Mouse (Mus musculus) lung, embryonic 16.5 days (tissue): ENCODE measurements around the gene Robo4. TPM values are rescaled to one million over a fixed set of nuclear protein-coding genes. Genes with fewer than 3 reads are reported as not detected.

Source experiments
- ATAC-seq: fragments of 200-750 bp; cut with Nextera tagmentation; 2 replicates; pipeline ENCODE4 v1.8.0; 2017; ENCODE audit warnings: low read depth, mild to moderate bottlenecking, moderate library complexity
- H3K27ac ChIP-seq: fragments of 300-500 bp; sonication (generic); 2 replicates; pipeline ENCODE4 v1.5.1; 2014; ENCODE audit warnings: mild to moderate bottlenecking, control low read depth, low read length
- H3K27me3 ChIP-seq: fragments of 300-500 bp; sonication (generic); 2 replicates; pipeline ENCODE4 v1.6.1; 2014; ENCODE audit warnings: low read depth, low read length, mixed read lengths; ENCODE audit not compliant: control insufficient read depth, insufficient read depth
- H3K36me3 ChIP-seq: fragments of 300-500 bp; sonication (generic); 2 replicates; pipeline ENCODE4 v1.6.1; 2014; ENCODE audit warnings: low read length; ENCODE audit not compliant: control insufficient read depth, insufficient read depth
- H3K4me1 ChIP-seq: fragments of 300-500 bp; sonication (generic); replicated peaks from 2 replicates; pipeline ENCODE4 v1.6.1; 2014; ENCODE audit warnings: low read length, mixed read lengths; ENCODE audit not compliant: control insufficient read depth, insufficient read depth
- H3K4me2 ChIP-seq: fragments of 300-500 bp; sonication (generic); 2 replicates; pipeline ENCODE4 v1.6.1; 2014; ENCODE audit warnings: low read depth, low read length, control low read depth
- H3K4me3 ChIP-seq: fragments of 300-500 bp; sonication (generic); 2 replicates; pipeline ENCODE4 v1.5.1; 2014; ENCODE audit warnings: mild to moderate bottlenecking, low read length, control low read depth
- H3K9ac ChIP-seq: fragments of 300-500 bp; sonication (generic); 2 replicates; pipeline ENCODE4 v1.6.1; 2014; ENCODE audit warnings: low read length, control low read depth
- H3K9me3 ChIP-seq: fragments of 300-500 bp; sonication (generic); 2 replicates; pipeline ENCODE4 v1.6.1; 2016; ENCODE audit warnings: low read length; ENCODE audit not compliant: control insufficient read depth
- WGBS: fragments of 180-500 bp; shearing (Covaris S2); extraction: QIAGEN DNeasy Blood & Tissue Kit; methylation state at CpG from one replicate; pipeline ENCODE4 v1.1.7; 2014; 5-methylcytosine and 5-hydroxymethylcytosine counted together
- polyA plus RNA-seq: library from polyadenylated mRNA; unstranded; fragments of >200 nt; fragmentation: Nextera tagmentation; extraction: Ambion mirVana; gene quantifications from 2 replicates; pipeline ENCODE4 v1.2.1, GENCODE M21; 2015

Robo4 gene
- polyA plus RNA-seq, 1 experiment from 2014 or later, result 24.7 TPM

DNA sequence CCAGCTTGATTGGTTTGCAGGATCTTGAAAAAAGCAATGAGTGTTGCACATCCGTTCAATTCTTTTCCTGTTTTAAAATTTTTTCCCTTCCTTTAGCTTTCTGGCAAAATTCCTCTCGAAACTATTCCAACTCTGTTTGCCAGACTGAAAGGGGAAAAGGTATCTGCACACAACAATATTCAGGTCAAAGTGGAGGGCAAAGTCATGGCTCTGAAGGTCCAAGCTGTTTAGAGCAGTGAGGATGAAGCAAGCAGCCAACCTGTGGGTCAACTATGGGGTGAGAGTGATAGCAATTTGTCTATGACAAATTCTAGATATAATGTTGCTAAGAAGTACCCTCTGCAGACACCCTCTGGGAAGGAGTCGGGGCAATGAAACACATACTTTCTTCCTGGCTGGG lies 13.0 kb downstream of the Robo4 start:
- no peaks in the 10 kb centered on the region for H3K27me3 ChIP-seq
- no peaks in the 10 kb centered on the region for H3K9me3 ChIP-seq
- WGBS, result 66% methylated on average over 3 of the region's 3 CpGs
- no peak overlapping the region for H3K9ac ChIP-seq
- no peak overlapping the region for H3K27ac ChIP-seq
- H3K4me2 ChIP-seq, result no peak overlapping the region
- no peaks in the 10 kb centered on the region for H3K36me3 ChIP-seq
- ATAC-seq, result no peak
- no peaks in the 10 kb centered on the region for H3K4me1 ChIP-seq
- H3K4me3 ChIP-seq, result no peak overlapping the region

DNA sequence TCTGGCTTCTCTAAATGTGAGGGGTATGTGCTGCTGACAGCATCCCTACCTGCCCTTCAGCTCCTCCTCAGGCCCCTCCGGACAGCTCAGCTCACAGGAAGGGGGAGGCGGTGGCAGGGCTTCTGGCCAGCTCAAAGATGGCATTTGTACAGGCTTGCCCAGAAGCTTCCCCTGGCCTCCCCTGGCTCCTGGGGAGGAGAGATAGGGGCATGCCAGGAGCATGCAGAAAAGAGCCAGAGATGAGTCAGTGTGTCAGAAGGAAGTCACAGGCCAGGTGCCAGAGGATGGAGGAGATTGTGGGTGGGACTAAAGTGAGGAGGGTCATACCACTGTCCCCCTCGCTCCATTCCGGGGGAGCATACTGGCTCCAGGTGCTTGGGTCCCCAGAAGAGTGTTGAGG lies 17.1 kb downstream of the Robo4 start:
- WGBS, result 79% methylated on average over 4 of the region's 4 CpGs
- no peak for ATAC-seq
- no peaks in the 10 kb centered on the region for H3K27me3 ChIP-seq

DNA sequence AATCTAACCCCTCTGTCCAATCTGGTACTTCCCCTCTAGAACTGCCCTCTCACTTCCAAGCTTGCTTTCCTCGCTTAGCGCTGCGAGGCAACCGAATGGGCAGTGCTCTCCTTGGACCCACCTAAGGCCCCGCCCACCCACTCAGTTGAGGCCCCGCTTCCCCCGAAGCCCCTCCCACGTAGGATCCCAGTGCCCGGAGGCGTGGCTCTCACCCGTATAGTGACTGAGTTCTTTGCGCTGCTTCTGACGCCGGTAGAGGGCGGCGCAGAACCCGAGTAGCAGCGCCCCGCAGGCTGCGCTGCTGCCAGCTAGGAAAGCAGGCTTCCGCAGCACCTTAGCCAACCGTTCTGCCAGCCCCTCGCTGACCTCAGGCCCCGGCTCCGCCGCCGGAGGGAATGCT lies 19.0 kb downstream of the Robo4 start:
- Histone ChIP-seq H3K27me3 (no peaks in the 10 kb centered on the region), H3K4me3 (peak overlapping the region; percentile 33), H3K27ac (no peak overlapping the region), H3K36me3 (no peaks in the 10 kb centered on the region), H3K9ac (peak overlapping the region; percentile 48; the same call in 1 of the 2 replicates), H3K4me1 (no peaks in the 10 kb centered on the region; the same call in 1 of the 2 replicates), H3K9me3 (no peaks in the 10 kb centered on the region), H3K4me2 (peak overlapping the region; percentile 54)
- ATAC-seq, result peak; percentile 94
- WGBS, result under 1% methylated on average over 27 of the region's 27 CpGs

More for the DNA sequence above, 17.1 kb downstream of the Robo4 start:
- H3K9me3 ChIP-seq, result no peaks in the 10 kb centered on the region
- H3K9ac ChIP-seq, result no peak overlapping the region
- H3K27ac ChIP-seq, result no peak overlapping the region
- no peak overlapping the region for H3K4me2 ChIP-seq
- H3K36me3 ChIP-seq, result no peaks in the 10 kb centered on the region
- H3K4me3 ChIP-seq, result no peak overlapping the region
- H3K4me1 ChIP-seq, result no peaks in the 10 kb centered on the region; the same call in 1 of the 2 replicates

- H3K9me3 ChIP-seq, result no peaks in the 10 kb centered on the region
- no peak overlapping the region for H3K9ac ChIP-seq
Observed at GRCm38 (mm10) chr9:37421239-37421638, 19.5 kb downstream of the Robo4 start.

GRCm38 (mm10) chr9:37429326-37429725 lies 27.6 kb downstream of the Robo4 start:
- no peaks in the 10 kb centered on the region for H3K9me3 ChIP-seq
- H3K27me3 ChIP-seq, result peaks cover 50% of the 10 kb centered on the region
- 25% methylated on average over 26 of the region's 26 CpGs for WGBS
- no peaks in the 10 kb centered on the region for H3K36me3 ChIP-seq
- no peak overlapping the region for H3K4me3 ChIP-seq
- H3K27ac ChIP-seq, result no peak overlapping the region
- no peak overlapping the region for H3K4me2 ChIP-seq
- H3K4me1 ChIP-seq, result peaks cover 21% of the 10 kb centered on the region
- ATAC-seq, result no peak
- H3K9ac ChIP-seq, result no peak overlapping the region

More at GRCm38 (mm10) chr9:37421239-37421638, 19.5 kb downstream of the Robo4 start:
- 20% methylated on average over 12 of the region's 12 CpGs for WGBS
- Histone ChIP-seq H3K27ac (no peak overlapping the region), H3K4me2 (peak overlapping the region; percentile 54), H3K4me3 (peak overlapping the region; percentile 33), H3K36me3 (no peaks in the 10 kb centered on the region), H3K4me1 (no peaks in the 10 kb centered on the region; the same call in 1 of the 2 replicates), H3K27me3 (no peaks in the 10 kb centered on the region)
- peak; percentile 58 for ATAC-seq

GRCm38 (mm10) chr9:37430582-37430981 lies 28.9 kb downstream of the Robo4 start:
- H3K27me3 ChIP-seq, result peaks cover 62% of the 10 kb centered on the region
- peaks cover 21% of the 10 kb centered on the region for H3K4me1 ChIP-seq
- WGBS, result 2% methylated on average over 12 of the region's 12 CpGs
- H3K27ac ChIP-seq, result no peak overlapping the region
- H3K9ac ChIP-seq, result no peak overlapping the region
- H3K9me3 ChIP-seq, result no peaks in the 10 kb centered on the region
- peak overlapping the region; percentile 18; the same call in 1 of the 2 replicates for H3K4me3 ChIP-seq
- H3K36me3 ChIP-seq, result no peaks in the 10 kb centered on the region
- H3K4me2 ChIP-seq, result peak overlapping the region; percentile 45
- peak; percentile 83 for ATAC-seq

GRCm38 (mm10) chr9:37432026-37432666 lies 30.4 kb downstream of the Robo4 start:
- WGBS, result 2% methylated on average over 15 of the region's 17 CpGs

DNA sequence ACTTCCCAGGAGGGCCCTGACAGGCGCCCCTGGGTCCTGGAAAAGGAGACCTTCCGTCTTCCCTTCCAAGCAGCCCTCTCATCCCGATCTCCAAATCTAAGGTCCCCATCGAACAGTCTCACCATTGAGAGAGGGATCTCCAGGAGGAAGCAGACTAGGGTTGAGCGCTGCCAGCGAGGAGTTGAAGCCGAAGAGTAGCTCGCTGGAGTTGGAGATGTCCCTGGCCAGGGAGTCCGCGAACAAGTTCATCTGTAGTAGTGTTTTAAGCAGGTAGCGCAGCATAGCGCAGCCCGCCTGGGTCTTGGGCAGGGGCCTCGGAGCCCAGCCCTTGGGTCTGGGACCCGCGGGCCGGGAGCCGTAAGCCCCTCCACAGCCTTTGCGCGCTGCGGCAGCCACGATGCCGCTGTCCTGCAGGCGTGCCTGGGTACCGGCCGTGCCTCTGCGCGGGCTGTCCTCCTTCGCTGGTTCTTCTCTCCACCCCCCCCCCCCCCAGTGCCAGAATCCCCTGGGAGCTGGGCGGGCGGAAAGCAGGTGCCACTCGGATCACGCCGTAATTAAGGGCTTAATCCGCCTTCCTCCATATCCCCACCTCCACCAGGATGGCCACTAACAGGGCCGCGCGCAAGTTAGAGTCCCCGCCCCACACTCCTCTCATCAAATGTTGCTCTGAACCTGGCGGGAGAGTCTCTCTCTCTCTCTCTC lies 31.2 kb downstream of the Robo4 start, which contains the start of gene Robo3:
Gene Robo3 (minus strand): TSS at position 527 of the 702 bp plus-strand sequence.
- WGBS, result under 1% methylated on average over 38 of the region's 40 CpGs
- H3K4me3 ChIP-seq, result peak within 1 kb of the TSS; percentile 39

More at GRCm38 (mm10) chr9:37432026-37432666, 30.4 kb downstream of the Robo4 start:
- Histone ChIP-seq H3K9ac (no peak overlapping the region), H3K4me3 (peak overlapping the region; percentile 39), H3K36me3 (no peaks in the 10 kb centered on the region), H3K27me3 (peaks cover 68% of the 10 kb centered on the region), H3K9me3 (no peaks in the 10 kb centered on the region), H3K4me2 (no peak overlapping the region; the same call in 1 of the 2 replicates), H3K4me1 (peaks cover 21% of the 10 kb centered on the region), H3K27ac (no peak overlapping the region)
- ATAC-seq, result no peak

GRCm38 (mm10) chr9:37433823-37434560 lies 32.3 kb downstream of the Robo4 start:
- peak overlapping the region; percentile 40 for H3K4me2 ChIP-seq
- H3K4me1 ChIP-seq, result peaks cover 21% of the 10 kb centered on the region
- no peak overlapping the region for H3K27ac ChIP-seq
- no peaks in the 10 kb centered on the region for H3K36me3 ChIP-seq
- H3K9ac ChIP-seq, result no peak overlapping the region
- no peak overlapping the region for H3K4me3 ChIP-seq
- H3K27me3 ChIP-seq, result peaks cover 63% of the 10 kb centered on the region
- H3K9me3 ChIP-seq, result no peaks in the 10 kb centered on the region
- peak; percentile 45 for ATAC-seq
- 1% methylated on average over 18 of the region's 18 CpGs for WGBS

More for the DNA sequence above, 31.2 kb downstream of the Robo4 start, which contains the start of gene Robo3:
- H3K4me1 ChIP-seq, result peaks cover 21% of the 10 kb centered on the region
- H3K9ac ChIP-seq, result peak within 1 kb of the TSS; percentile 11; the same call in 1 of the 2 replicates
- H3K9me3 ChIP-seq, result no peaks in the 10 kb centered on the region
- ATAC-seq, result no peak
- no peaks in the 10 kb centered on the region for H3K36me3 ChIP-seq
- H3K4me2 ChIP-seq, result peak within 1 kb of the TSS; percentile 55
- H3K27ac ChIP-seq, result no peak within 1 kb of the TSS
- peaks cover 64% of the 10 kb centered on the region for H3K27me3 ChIP-seq
